Mouse (Mus musculus): ENCODE results near the gene Arsg. TPM values are rescaled to one million over a fixed set of nuclear protein-coding genes. Genes with fewer than 3 reads are reported as not detected.

The Arsg gene
- total and polyA plus RNA-seq, 3 experiments: 0.79 to 3.3 (median 1.4) TPM

DNA sequence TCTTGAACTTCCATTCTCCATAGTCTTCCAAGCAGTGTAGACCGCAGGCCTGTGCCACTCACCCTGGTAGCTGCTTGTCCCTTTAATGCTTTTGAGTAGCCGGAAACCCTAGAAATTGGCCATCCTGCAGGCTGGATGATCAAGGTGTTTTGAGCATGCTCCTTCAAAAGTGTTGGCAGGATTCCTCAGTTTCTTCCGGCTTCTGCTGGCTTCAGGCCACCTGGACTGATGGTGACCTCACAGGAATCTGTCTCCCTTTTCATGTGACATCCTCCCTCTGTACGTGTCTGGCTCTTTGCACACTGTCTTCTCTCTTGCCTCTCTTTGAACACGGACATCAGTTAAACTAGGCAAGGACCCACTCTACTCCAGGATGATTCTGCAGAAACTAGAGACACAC lies 27.0 kb downstream of the Arsg start:
- no peak overlapping the region for H3K9ac ChIP-seq (ENCODE audit: insufficient read depth, low read depth)
- no peaks in the 10 kb centered on the region for H3K9me3 ChIP-seq (replicated peaks; ENCODE audit: low read length)
- DNase-seq (ENCODE audit: extremely low read depth): no peak
- no peak overlapping the region for H3K27ac ChIP-seq (ENCODE audit: insufficient read depth, low read depth)
- H3K4me2 ChIP-seq (ENCODE audit: insufficient read depth, low read depth, poor library complexity, severe bottlenecking): no peak overlapping the region
- H3K79me2 ChIP-seq (replicated peaks; ENCODE audit: control insufficient read depth, extremely low read depth, insufficient read depth, poor library complexity, severe bottlenecking): no peaks in the 10 kb centered on the region
- no peaks in the 10 kb centered on the region for H3K27me3 ChIP-seq (replicated peaks)
- peaks cover 0 to 10% of the 10 kb centered on the region in 2 experiments for H3K36me3 ChIP-seq (replicated peaks in 1 of 2; ENCODE audit: control insufficient read depth in 1 of 2, insufficient read depth in 1 of 2, low read length in 1 of 2)
- dilution Hi-C loops (cut with MboI; ENCODE audit: extremely low pct_ligation_motif_present, extremely low pct_unique_long_range_greater_than_20kb, low sequenced_read_pairs): no loop called here
- no peak for TF ChIP-seq NRF1 (IDR thresholded peaks at IDR 0.05; ENCODE audit: low read depth, low read length)
- TF ChIP-seq ZC3H11A (IDR thresholded peaks at IDR 0.05; ENCODE audit: low read depth, low read length): no peak
- no peak for TF ChIP-seq HCFC1 (IDR thresholded peaks at IDR 0.05; ENCODE audit: low read depth, low read length)
- no peak for TF ChIP-seq KAT2A (IDR thresholded peaks at IDR 0.05; ENCODE audit: insufficient replicate concordance, low read length)
- peaks cover 15 to 44% of the 10 kb centered on the region in 2 experiments for H3K4me1 ChIP-seq (ENCODE audit: control insufficient read depth in 1 of 2, insufficient read depth in 2 of 2)
- in situ Hi-C loops (cut with MboI; ENCODE audit: low pct_ligation_motif_present, low pct_unique_long_range_greater_than_20kb, low sequenced_read_pairs): no loop called here
- H3K4me3 ChIP-seq (replicated peaks in 1 of 3; ENCODE audit: low read depth in 2 of 3, low read length in 2 of 3, poor library complexity in 1 of 3): no peak overlapping the region

DNA sequence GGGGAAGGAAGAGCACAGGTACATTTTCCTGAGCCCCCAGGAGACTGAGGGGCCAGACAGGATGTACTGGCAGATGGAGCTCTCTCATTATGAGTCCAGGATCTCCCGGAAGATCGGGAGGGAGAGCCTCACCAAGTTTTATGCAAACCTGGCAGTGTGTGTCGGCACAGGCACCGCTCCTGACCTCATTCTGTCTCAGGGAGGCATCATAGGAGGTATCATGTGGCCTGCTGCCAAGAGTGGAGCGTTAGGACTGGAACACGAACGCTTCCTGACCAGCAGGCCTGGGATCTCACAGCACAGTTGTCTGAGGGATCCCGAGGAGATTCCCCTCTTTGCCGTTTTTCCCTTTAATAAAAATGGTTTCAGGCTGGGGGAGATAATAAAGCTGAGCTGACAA lies 31.8 kb downstream of the Arsg start:
- no peak for DNase-seq (ENCODE audit: extremely low read depth)
- Histone ChIP-seq H3K4me2 (ENCODE audit: insufficient read depth, low read depth, poor library complexity, severe bottlenecking) (no peak overlapping the region), H3K36me3 (replicated peaks in 1 of 2; ENCODE audit: control insufficient read depth in 1 of 2, insufficient read depth in 1 of 2, low read length in 1 of 2) (no peaks in the 10 kb centered on the region), H3K27ac (ENCODE audit: insufficient read depth, low read depth) (no peak overlapping the region), H3K79me2 (replicated peaks; ENCODE audit: control insufficient read depth, extremely low read depth, insufficient read depth, poor library complexity, severe bottlenecking) (no peaks in the 10 kb centered on the region), H3K9ac (ENCODE audit: insufficient read depth, low read depth) (no peak overlapping the region), H3K4me3 (replicated peaks in 1 of 3; ENCODE audit: low read depth in 2 of 3, low read length in 2 of 3, poor library complexity in 1 of 3) (no peak overlapping the region), H3K27me3 (replicated peaks) (no peaks in the 10 kb centered on the region), H3K4me1 (ENCODE audit: control insufficient read depth in 1 of 2, insufficient read depth in 2 of 2) (peaks cover under 1 to 14% of the 10 kb centered on the region in 2 experiments; a peak in 2 of 4 replicates), H3K9me3 (replicated peaks; ENCODE audit: low read length) (no peaks in the 10 kb centered on the region)
- dilution Hi-C loops (cut with MboI; ENCODE audit: extremely low pct_ligation_motif_present, extremely low pct_unique_long_range_greater_than_20kb, low sequenced_read_pairs) (no loop called here), in situ Hi-C loops (cut with MboI; ENCODE audit: low pct_ligation_motif_present, low pct_unique_long_range_greater_than_20kb, low sequenced_read_pairs) (no loop called here)
- no peak for TF ChIP-seq PAX5 (IDR thresholded peaks at IDR 0.05; ENCODE audit: low read length)

DNA sequence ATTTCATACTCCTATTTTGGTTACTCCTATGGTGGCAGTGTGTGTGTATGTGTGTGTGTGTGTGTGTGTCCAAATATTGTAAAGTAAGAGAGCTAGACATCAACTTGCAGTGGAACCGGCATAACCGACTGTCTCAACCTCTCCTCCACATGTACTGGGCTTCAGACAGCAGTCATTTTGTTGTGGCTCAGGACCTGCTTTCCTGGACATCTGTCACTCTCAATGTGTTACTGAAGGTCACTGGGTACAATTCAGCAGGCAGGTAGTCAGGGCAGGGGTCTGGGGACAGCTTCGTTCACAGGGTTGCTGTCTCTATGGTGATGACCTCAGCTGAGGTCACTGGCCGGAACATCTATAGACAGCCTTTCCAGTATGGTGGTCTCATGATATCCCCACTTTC lies 32.6 kb downstream of the Arsg start:
- TF ChIP-seq CHD2 (IDR thresholded peaks at IDR 0.05; ENCODE audit: low read length) (no peak), E2F4 (IDR thresholded peaks at IDR 0.05; ENCODE audit: insufficient replicate concordance, low read depth, low read length) (no peak), JUN (IDR thresholded peaks at IDR 0.05; ENCODE audit: insufficient read depth, low read depth, low read length) (no peak), NRF1 (IDR thresholded peaks at IDR 0.05; ENCODE audit: low read depth, low read length) (no peak), CHD1 (IDR thresholded peaks at IDR 0.05; ENCODE audit: low read depth, low read length) (no peak), MYC (IDR thresholded peaks at IDR 0.05; ENCODE audit: low read depth, low read length) (no peak), MAX (IDR thresholded peaks at IDR 0.05; ENCODE audit: low read length) (no peak), MAFK (IDR thresholded peaks at IDR 0.05; ENCODE audit: insufficient replicate concordance, low read length) (no peak), TBP (conservative IDR thresholded peaks at IDR 0.05; ENCODE audit: low read depth, low read length) (no peak)
- DNase-seq (ENCODE audit: extremely low read depth): no peak
- H3K79me2 ChIP-seq (replicated peaks; ENCODE audit: control insufficient read depth, extremely low read depth, insufficient read depth, poor library complexity, severe bottlenecking): no peaks in the 10 kb centered on the region
- H3K4me1 ChIP-seq (ENCODE audit: control insufficient read depth in 1 of 2, insufficient read depth in 2 of 2): peaks cover 0 to 14% of the 10 kb centered on the region in 2 experiments; a peak in 2 of 4 replicates
- no peak overlapping the region for H3K9ac ChIP-seq (ENCODE audit: insufficient read depth, low read depth)
- dilution Hi-C loops (cut with MboI; ENCODE audit: extremely low pct_ligation_motif_present, extremely low pct_unique_long_range_greater_than_20kb, low sequenced_read_pairs) (no loop called here), in situ Hi-C loops (cut with MboI; ENCODE audit: low pct_ligation_motif_present, low pct_unique_long_range_greater_than_20kb, low sequenced_read_pairs) (no loop called here)
- H3K36me3 ChIP-seq (replicated peaks in 1 of 2; ENCODE audit: control insufficient read depth in 1 of 2, insufficient read depth in 1 of 2, low read length in 1 of 2): no peaks in the 10 kb centered on the region
- H3K9me3 ChIP-seq (replicated peaks; ENCODE audit: low read length): no peaks in the 10 kb centered on the region
- no peak overlapping the region for H3K27ac ChIP-seq (ENCODE audit: insufficient read depth, low read depth)
- H3K4me3 ChIP-seq (replicated peaks in 1 of 3; ENCODE audit: low read depth in 2 of 3, low read length in 2 of 3, poor library complexity in 1 of 3): no peak overlapping the region
- H3K27me3 ChIP-seq (replicated peaks): no peaks in the 10 kb centered on the region
- no peak overlapping the region for H3K4me2 ChIP-seq (ENCODE audit: insufficient read depth, low read depth, poor library complexity, severe bottlenecking)

All from CH12.LX (cell line).